Mouse (Mus musculus): ENCODE data around the gene Pin1.
A peak's percentile ranks its signal among the peaks of the same experiment; 100 is the strongest.
"Not testable (repeated sequence)": the region's sequence is repeated elsewhere in the genome, so short reads cannot be mapped to it uniquely, and the experiment has no call there.

Gene Pin1

GRCm38 (mm10) chr9:20651602-20652259, at the start of gene Pin1:
Gene Pin1 (plus strand): TSS chr9:20652095.
- DNase-seq, result peak; percentile 100

DNA sequence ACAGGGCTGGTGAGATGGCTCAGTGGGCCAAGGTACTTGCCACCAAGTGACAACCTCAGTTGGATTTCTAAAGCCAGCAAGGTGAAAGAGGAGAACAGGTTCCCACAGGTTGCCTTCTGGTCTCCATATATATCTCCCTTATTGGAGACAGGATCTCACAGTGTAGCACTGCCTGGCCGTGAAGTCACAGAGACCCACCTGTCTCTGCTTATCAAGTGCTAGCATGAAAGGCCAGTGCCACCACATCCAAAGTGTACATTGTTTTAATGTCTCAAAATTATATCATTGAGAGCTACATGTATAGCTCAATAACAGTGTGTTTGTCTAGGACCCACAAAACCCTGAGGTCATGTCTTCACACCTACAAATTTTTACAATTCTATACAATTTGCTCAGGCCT, 45.6 kb upstream of the Pin1 start:
- DNase-seq, result no peak

DNA sequence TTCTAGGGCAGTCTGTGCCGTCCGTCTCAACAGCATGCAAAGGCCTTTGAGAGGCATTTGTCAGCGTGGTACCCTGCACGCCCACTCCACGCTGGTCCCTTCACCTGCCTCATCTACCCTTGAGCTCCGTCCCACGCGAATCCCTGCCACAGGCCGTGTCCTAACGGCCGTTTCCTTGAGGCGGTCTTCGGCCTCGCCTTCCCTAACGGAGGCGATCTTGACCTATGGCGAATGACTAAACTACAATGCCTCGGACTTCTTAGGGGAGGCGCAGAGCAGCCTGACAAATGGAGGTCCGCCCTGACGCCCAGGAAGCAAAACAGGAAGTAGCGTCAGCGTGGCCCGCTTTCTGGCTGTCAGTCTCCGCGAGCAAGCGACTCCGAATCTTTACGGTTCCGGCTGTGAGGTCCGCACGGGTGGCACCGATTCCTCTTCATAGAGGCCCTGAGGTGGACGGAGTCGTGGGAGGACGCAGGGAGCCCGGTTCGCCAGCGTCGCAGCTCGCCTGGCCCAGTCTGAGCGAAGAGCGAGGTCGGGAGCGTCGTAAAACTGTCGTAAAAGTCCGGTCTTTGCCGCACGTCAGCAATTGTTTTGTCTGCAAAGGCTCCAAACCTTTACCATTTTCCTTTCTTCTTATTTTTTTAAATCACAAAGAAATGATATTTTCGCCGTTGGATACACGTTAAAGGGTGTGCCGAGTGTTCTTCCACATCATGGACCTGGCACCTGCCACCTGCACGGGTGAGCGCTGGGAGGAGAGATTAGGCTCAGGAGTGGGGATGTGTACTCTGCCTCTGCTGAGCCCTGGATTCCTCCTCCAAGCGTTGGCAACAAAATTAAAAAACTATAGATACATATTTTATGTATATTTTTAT, 44.6 kb upstream of the Pin1 start:
- DNase-seq, result peak; percentile 90

GRCm38 (mm10) chr9:20609831-20610464, 41.9 kb upstream of the Pin1 start:
- no peak for DNase-seq

DNA sequence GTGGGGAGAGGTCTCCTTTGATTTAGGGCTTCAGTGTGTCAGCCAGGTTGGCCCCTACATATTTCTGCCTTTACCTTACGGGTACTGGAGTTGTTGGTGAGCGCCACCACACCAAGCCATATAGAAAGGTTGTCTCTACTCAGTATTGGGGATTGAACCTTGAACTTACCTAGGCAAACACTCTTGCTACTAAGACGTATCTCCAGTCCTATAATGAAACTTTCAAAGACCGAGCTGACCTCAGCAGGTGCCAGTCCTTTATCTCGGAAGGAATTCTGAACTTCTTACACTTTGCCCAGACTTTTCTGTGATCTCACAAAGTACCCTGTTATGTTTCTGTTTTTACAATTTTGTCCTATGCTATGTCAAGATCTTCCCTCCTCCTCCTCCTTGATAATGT, 39.9 kb upstream of the Pin1 start:
- no peak for DNase-seq

DNA sequence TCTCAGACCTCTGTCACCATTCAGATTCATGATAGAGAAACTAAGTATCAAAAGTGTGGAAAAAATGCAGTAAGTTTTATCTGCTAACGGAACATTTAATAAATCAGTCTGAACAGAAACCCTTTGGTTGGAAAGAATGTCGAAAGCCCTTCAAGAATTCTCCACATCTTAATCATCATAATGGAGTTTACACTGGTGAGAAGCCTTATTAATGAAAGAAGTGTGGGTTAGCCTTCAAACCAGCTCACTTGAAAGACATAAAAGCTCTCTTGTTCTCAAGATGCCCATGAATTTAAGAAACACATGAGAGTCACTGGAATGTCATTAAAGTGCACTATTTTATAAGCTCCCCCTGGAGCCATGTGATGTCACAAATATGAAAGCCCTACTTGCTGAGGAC, 35.2 kb upstream of the Pin1 start:
- DNase-seq, result no peak

DNA sequence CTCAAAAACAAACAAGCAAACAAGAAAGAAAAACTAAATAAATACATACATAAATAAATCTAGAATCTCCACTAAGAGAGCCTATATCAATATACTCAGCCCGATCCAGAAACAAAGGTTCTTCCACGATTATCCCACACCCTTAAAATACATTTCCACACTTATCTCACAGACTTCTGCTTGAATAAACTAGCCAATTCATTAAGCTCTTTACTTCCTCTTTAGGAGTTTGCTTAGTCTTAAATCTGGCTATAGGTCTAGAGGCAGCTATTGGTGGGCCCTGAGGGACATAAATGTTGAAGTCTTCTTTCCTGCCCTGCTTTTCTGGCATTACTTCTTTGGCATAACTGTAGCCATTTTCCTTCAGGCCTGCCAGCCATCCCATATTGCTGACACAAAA, 20.6 kb upstream of the Pin1 start:
- DNase-seq, result no peak

DNA sequence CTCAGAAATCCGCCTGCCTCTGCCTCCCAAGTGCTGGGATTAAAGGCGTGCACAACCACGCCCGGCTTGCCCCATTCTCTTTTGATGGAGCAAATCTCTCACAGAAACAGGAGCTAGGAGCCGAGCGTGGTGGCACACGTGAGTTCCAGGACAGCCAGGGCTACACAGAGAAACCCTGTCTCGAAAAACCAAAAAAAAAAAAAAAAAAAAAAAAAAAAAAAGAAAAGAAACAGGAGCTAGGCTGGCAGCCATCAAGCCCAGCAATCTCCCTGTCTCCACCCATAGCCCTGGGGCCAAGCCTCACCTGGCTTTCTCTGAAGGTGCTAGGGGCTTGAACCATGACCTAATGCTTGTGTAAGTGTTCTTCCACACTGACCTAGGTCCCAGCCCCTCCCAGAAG, 16.2 kb upstream of the Pin1 start:
- not testable (repeated sequence) for DNase-seq

- no peak for DNase-seq
Measured at GRCm38 (mm10) chr9:20636256-20636655, 15.6 kb upstream of the Pin1 start.

GRCm38 (mm10) chr9:20636790-20637189, 15.1 kb upstream of the Pin1 start:
- no peak for DNase-seq

GRCm38 (mm10) chr9:20638552-20638951, 13.3 kb upstream of the Pin1 start:
- peak; percentile 12 for DNase-seq

DNA sequence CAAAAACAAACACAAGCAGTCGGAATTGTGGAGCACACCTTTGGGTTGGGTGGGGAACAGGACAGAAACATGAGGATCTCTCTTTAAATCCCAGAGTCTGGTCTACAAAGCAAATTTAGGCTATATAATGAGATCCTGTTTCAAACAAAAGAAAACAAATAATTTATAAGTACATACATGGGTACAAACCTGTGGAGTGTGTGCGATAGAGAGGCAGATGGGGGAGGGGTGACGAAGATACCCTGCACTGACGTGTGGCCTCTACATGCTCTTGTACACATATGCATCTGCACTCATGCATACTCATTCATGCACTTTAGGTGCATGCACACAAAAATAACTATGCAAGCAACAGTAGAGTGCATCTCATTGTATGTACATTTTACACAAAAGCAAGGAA, 12.4 kb upstream of the Pin1 start:
- DNase-seq, result no peak

DNA sequence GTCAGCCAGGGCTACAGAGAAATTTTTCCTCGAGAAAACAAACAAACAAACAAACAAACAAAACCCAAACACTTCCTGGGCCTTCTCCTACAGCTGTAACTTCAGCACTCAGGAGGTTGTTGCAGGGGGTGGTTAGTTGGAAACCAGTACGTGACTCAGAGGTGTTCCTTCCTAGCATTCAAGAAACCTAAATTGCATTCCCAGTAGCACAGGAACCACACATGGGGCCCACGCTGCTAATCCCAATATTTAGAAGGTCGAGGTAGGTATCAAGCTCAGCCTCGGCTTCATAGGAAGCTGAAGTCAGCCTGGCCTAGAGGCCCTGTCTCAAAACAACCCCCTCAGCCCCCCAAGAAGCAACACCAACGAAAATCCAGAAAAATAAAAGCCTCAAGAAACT, 10.4 kb upstream of the Pin1 start:
- DNase-seq, result no peak

DNA sequence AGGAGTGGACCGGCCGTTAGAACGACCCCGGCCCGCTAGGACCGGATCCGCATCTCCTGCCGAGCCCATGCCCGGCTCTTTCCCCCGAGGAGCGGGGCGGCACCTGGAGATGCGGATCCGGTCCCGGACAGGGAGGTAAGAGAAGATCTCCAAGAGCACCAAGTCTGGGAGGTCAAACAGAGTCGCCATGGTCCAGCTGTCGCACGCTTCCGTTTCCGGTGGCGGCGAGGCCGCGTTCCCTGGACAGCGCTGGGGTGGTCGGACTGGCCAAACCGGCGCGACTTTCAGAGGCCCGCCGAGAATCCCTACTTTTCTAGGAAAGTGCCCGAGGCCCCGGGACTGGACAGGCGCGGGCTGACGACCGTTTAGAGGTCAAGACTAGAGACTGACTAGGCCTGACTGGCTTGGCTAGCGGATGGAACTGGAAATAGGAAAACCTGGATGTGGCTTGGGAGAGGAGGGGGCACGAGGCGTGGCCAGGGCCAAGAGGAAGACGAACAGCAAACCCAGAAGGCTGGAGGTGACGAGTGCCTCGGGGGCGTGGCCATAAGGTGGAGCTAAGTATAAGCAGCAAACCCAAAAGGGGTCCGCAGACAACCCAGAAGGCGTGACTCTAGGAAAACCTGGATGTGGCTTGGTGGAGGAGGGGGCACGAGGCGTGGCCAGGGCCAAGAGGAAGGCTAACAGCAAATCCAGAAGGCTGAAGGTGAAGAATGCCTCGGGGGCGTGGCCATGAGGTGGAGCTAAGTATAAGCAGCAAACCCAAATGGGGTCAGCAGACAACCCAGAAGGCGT, 9.6 kb upstream of the Pin1 start, which contains the start of gene Ubl5:
TSS of gene Ubl5 (plus strand) at position 778 of the 795 bp plus-strand sequence.
- DNase-seq, result peak; percentile 67

DNA sequence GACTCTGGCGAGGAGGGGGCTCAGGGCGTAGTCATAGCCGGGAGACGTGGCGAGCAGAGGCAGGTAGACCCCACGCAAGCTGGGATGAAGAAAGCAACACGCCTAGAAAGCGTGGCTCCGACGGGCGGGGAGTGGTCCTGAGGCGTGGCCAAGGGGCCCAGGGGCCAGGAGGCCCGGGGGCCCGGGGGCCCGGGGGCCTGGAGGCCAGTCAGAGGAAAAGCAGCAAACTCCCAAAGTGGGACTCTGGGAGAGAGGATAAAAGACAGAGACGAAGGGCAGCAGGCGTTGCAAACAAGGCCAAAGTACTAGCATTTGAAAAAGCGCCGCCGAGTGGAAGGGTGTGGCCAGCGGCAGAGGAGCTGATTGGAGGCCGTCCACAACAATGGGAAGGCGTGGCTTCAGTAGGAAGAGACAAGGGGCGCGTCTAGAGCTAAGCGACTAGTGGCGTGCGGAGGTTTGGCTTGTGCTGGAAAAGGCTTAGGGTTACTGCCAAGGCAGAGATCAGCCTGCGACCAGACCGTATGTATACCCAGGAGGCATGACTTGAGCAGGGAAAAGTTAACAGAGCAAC, 8.9 kb upstream of the Pin1 start:
- DNase-seq, result peak; percentile 73

GRCm38 (mm10) chr9:20643781-20644180, 8.1 kb upstream of the Pin1 start:
- DNase-seq, result no peak

DNA sequence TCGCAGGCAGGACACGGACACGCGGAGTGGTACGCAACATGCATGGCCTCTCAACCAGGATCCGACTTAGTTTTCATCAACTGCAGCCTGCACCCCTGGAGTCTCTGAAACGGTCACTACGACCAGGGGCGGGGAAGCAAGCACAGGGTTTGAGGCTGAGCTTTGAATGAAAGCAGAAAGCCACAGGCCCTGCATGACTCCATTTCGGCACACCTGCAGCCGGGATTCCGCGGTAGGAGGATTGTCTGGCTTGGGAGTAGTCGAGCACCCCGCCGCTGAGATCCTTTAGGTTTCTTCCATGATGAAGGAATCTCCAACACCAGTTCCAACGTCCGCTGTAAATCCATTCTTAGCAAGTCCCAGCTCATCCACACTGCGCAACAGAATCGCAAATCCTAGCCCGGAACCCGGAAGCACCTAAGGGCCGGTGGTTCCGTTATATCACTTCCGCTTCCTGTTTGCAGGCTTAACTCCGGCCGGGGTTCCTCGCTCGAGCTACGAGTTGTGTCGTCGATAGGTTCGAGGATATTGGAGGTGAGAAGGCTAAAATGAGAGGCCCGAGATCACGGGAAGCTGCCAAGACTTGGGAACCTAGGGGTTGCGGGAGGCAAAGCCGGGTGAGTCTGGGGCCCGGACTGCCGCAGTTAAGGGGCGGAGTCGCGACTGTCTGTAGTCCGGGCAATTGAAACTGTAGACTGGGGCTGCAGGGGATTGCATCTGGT, 7.4 kb upstream of the Pin1 start, which contains the start of gene Fbxl12:
TSS of gene Fbxl12 (minus strand) at position 408 of the 722 bp plus-strand sequence.
- DNase-seq, result peak; percentile 78

DNA sequence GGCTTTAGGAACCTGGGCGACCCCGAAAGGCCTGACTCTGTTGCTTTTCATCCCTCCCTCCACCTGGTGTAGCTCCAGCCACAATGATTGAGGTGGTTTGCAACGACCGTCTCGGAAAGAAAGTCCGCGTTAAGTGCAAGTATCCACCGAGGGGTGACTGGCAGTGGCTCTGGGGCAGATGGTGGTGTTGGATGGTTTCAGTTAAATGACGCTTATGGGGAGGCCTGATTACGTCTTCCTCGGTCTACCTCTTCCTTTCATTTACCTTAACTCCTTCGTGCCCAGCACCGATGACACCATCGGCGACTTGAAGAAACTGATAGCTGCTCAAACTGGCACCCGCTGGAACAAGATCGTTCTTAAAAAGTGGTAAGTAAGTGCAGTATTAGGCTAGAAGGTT, 6.8 kb upstream of the Pin1 start:
- no peak for DNase-seq

DNA sequence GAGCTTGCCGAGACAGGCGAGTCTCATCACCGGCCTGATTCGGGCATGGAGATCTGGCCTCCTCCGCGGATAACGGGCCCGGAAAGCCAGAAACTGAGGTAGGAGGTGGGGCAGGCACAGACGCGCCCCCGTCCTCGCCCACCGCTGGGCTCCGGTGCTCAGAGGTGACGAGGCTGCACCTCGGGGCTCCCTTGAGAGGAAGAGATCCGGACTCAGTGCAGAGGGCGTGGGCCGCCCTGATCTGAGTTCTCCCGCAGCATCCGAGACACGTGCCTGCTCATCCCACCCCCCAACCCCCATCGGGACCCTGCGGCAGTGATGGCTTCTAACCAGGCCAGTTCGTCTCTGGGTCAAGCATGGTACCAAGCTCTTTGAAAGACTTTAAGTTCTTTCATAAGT, 364 bp downstream of the Pin1 start:
- no peak for DNase-seq

DNA sequence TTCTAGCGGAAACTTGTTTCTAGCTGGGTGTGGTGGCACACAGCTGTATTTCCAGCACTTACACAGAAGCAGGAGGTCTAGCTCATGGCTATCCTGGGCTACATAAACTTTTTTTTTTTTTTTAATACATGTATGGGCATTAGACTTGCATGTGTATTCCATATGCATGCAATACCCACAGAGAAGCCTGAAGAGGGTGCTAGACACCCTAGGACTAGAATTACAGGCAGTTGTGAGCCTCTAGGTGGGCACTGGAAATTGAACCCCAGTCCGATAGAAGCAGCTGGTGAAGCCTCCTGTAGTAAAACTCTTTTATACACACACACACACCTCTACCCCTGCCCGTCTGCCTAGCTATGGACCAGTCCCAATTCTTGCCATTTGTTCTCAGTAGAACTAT, 2.0 kb downstream of the Pin1 start:
- DNase-seq, result no peak

DNA sequence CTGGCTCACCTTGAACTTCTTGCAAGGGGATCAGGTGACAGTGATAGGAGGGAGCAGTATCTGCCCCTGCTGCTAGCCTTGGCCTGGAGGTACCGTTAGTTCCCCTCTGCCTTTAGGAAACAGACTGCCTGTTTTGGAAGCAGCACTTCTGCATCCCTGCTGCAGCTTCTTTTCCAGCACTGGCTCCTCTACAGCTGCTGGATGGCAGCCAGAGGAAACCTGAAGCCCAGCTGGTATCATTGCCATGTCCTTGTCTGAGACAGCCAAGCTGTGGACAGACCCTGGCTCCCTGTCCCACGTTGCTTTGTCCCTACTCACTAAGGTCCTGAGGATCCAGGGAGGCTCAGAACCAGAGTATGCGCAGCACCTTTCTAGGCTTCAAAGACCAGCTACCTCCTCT, 5.7 kb downstream of the Pin1 start:
- DNase-seq, result no peak

DNA sequence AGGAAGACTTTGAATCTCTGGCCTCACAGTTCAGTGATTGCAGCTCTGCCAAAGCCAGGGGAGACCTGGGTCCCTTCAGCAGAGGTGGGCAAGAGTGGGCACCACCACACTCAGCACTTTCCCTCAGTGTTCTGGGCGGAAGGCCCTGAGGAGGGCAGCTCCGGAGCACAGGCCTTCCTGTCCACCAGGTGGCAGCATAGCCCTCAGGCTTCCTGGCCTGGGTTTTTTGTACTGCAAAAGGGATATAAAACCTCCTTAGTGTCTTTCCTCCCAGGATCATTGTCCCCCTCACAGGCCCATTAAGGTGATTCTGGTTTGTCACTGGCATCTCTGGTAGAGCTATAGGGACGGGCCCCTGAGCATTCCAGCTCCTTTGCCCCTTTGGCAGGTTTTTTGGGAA, 10.4 kb downstream of the Pin1 start:
- no peak for DNase-seq

Measured in cerebellum, adult 9-11 months (tissue).